Mouse (Mus musculus) brown adipose tissue, adult 24 weeks (tissue): ENCODE results near the gene B4gat1. TPM values are rescaled to one million over a fixed set of nuclear protein-coding genes. Genes with fewer than 3 reads are reported as not detected.

Experiments used
- H3K27ac ChIP-seq: fragments of 200-500 bp; replicated peaks from 2 replicates; pipeline ENCODE4 v1.5.1; 2012; ENCODE audit warnings: low read depth, mild to moderate bottlenecking, low read length
- H3K4me1 ChIP-seq: fragments of 200-500 bp; 2 replicates; pipeline ENCODE4 v1.6.1; 2012; ENCODE audit warnings: low read length, mixed read lengths; ENCODE audit not compliant: control insufficient read depth, insufficient read depth, insufficient read length
- H3K4me3 ChIP-seq: fragments of 200-500 bp; 2 replicates; pipeline ENCODE4 v1.5.1; 2012; ENCODE audit warnings: low read depth, mild to moderate bottlenecking, low read length, moderate library complexity; ENCODE audit not compliant: insufficient read depth
- polyA plus RNA-seq: library from polyadenylated mRNA; stranded (reverse); fragments of >200 nt; gene quantifications from 2 replicates; pipeline ENCODE4 v1.2.4, GENCODE M21; 2012; ENCODE audit not compliant: missing spikeins, insufficient read depth, insufficient read length

Gene B4gat1
- polyA plus RNA-seq, 1 experiment = 10.3 TPM

DNA sequence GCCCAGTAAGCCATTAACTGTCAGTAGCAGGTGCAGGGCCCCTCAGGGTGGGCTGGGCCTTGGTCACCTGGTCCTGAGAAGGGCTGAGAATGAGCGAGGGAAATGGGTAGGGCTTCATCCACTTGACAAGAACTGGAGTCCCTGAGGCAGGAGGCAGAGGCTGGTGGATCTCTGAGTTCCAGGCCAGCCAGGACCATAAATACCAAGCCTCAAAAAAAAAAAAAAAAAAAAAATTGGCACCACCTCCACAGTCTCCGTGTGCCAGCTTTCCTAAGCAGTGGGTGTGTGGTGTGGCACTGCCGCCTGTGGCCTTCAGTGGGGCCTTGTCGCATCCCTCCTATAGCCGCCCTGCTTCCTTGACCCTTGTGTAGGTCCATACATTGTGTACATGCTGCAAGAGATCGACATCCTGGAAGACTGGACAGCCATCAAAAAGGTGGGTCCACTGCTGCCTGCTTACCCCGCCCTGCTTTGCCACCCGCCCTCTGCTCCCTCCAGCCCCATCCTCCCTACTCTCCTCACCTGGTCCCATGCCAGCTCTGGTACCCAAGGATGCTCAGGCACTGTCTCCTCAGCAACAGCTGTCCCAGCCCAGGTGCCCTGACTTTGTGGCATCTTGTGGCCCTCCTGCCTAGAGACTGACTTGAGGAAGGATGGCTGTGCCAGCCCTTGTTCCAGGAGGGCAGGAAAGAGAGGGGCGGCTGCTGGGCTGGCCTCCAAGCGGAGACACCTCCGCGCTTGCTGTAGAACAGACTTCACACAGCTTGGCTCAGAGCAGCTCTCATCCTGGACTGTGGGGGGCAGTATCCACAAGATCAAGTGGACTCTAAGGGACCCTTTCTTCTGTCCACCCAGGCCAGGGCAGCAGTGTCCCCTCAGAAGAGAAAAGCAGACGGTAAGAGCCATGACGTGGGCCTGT lies 9.8 kb downstream of the B4gat1 start:
- no peak overlapping the region for H3K27ac ChIP-seq
- no peaks in the 10 kb centered on the region; the same call in 1 of the 2 replicates for H3K4me1 ChIP-seq
- H3K4me3 ChIP-seq = no peak overlapping the region

DNA sequence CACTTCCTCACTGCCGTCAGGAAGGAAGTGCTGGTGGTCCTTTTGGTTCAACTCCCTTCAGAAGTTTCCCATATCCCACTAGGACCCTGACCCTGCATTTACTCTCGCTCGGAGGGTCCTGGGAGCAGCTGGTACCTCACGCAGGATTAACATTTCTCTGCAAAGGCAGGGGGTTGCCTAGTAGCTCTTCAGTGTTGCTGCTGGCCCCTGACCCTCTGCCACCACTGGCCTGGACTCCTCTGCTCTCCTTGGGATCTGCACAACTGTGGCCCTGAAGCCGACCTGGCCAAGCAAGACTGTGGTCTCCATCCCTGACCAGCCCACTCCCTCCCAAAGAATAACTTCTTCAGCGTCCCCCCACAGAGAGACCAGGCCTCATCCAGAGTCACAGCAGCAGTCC lies 10.7 kb downstream of the B4gat1 start:
- H3K4me1 ChIP-seq = no peaks in the 10 kb centered on the region; the same call in 1 of the 2 replicates
- H3K4me3 ChIP-seq = no peak overlapping the region
- no peak overlapping the region for H3K27ac ChIP-seq

DNA sequence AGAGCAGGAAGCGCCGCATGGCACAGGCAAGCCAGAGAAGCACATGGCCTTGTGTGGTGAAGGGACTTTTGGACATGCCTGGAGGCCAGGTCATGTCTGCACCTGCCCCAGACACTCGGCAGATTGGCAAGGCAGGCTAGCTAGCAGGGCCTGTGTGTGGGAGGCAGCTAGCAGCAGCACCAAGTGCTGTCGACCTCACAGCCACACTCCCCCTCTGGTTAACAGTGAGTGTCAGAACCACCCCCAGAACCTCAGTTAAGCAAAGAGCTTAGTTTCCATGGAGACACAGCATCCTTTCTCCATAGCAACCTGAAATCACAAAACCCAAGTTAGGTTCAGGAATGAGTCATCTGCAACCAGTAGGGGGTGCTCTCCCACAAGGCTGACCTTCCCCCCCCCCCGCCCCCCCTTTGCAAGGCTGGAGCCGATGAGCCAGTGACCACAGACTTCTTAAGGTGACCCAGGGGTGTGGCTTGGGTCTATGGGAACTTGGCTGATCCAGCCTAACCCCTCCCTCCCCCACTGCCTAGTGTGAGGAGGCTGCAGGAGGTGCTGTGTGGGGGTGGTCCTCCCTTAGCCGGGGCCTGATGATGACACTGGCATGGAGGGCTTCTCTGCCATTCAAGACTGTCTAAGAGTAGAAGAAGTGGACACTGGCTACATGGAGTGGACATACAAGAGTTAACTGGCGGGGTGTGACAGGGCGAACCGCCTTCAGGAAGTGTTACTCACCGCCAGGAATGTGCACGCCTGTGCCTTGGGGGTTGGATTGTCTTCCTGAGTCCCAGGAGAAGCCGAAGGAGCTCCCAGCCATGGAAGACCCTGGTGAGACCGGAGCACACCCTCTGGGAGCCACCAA lies 11.7 kb downstream of the B4gat1 start, which contains the start of gene Rin1:
Gene Rin1 (plus strand): TSS at position 435 of the 859 bp plus-strand sequence.
- H3K27ac ChIP-seq = peak within 1 kb of the TSS; percentile 72; the same call in 1 of the 2 replicates
- H3K4me1 ChIP-seq = no peaks in the 10 kb centered on the region; the same call in 1 of the 2 replicates

DNA sequence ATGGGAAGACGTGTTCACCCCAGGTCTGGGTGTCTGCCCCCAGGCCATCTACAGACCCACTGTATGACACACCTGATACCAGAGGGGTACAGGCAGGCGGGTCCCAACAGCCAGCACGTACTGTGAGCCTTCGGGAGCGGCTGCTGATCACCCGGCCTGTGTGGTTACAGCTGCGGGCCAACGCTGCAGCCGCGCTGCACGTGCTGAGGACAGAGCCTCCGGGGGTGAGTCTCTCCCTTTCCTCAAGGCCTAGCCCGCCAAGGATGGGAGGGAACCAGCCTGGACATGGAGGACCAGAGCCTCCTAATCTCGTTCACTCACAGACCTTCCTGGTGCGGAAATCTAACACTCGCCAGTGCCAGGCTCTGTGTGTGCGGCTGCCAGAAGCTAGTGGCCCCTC lies 12.4 kb downstream of the B4gat1 start:
- H3K4me3 ChIP-seq = peak overlapping the region; percentile 55
- H3K27ac ChIP-seq = no peak overlapping the region
- no peaks in the 10 kb centered on the region; the same call in 1 of the 2 replicates for H3K4me1 ChIP-seq

More for the DNA sequence above, 11.7 kb downstream of the B4gat1 start, which contains the start of gene Rin1:
- peak within 1 kb of the TSS; percentile 55 for H3K4me3 ChIP-seq

DNA sequence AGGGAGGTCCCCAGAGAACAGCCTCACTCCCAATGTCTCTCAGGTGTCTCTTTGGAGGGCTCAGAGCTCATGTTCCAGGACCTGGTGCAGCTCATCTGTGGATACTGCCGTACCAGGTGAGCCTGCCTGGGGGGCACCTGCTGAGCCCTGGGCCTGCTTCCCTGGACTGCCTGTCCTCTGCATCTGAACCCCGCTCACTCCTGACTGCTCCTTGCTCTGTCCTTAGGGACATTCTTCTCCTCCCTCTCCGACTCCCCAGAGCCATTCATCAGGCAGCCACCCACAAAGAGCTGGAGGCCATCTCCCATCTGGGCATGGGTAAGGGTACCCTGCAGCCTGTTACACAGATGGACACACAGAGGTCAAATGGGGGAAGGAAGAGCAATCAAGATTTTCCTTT lies 12.9 kb downstream of the B4gat1 start:
- Histone ChIP-seq H3K27ac (no peak overlapping the region), H3K4me1 (no peaks in the 10 kb centered on the region; the same call in 1 of the 2 replicates)

DNA sequence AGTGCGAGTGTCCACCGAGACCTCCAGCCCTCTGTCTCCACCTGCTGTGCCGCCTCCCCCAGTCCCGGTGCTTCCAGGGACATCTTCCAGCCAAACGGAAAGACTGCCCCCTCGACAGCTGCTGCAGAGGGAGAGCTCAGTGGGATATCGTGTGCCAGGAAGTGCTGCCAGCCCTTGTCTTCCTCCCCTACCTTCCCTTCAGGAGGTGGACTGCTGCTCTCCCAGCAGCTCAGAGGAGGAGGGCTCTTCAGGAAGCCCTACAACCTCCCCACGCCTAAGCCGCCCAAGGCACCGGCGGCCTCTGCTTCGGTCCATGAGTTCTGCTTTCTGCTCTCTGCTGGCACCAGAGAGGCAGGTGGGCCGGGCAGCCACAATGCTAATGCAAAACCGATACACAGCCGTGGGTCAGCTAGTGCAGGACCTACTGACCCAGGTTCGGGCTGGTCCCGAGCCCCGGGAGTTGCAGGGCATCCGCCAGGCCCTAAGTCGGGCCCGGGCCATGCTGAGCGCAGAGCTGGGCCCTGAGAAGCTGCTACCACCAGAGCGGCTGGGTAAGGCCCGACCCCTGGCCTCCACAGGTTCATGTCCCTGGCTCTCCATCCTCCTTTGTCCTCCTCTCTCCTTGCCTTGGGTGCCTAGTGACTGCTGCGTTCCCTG lies 13.7 kb downstream of the B4gat1 start:
- H3K4me1 ChIP-seq = no peaks in the 10 kb centered on the region; the same call in 1 of the 2 replicates
- no peak overlapping the region for H3K4me3 ChIP-seq
- H3K27ac ChIP-seq = no peak overlapping the region

More for the DNA sequence above, 12.9 kb downstream of the B4gat1 start:
- H3K4me3 ChIP-seq = peak overlapping the region; percentile 55

DNA sequence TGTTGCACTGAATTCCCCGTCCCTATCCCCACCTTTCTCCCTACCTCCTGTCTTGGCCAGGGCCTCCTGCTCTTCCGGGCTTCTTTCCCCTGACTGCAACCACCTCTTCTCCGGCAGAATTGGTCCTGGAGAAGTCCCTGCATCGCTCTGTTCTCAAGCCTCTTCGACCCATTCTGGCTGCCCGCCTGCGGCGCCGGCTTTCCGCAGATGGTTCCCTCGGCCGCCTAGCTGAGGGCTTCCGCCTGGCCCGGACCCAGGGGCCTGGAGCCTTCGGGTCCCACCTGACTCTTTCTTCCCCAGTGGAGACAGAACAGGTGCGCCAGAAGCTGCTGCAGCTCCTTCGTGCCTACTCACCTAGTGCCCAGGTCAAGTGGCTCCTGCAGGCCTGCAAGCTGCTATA lies 14.2 kb downstream of the B4gat1 start:
- Histone ChIP-seq H3K27ac (no peak overlapping the region), H3K4me3 (no peak overlapping the region), H3K4me1 (no peaks in the 10 kb centered on the region; the same call in 1 of the 2 replicates)

DNA sequence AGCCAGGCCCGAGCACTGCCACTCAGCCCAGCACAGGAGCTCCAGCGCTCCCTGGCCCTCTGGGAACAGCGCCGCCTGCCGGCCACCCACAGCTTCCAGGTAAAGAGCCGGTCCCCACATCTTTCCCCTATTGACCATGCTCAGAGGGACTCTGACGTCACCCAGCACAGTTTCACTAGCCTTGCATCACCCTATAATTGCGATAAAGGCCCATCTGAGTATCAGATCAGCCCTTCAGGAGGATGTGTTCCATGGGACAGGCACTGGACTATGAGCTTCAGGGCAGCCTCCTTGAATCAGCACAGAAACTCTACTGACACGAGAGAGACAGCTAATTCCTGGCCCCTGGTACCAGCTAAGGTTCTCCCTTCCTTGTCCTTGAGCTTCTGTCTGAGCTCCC lies 15.3 kb downstream of the B4gat1 start:
- Histone ChIP-seq H3K4me3 (no peak overlapping the region), H3K4me1 (no peaks in the 10 kb centered on the region; the same call in 1 of the 2 replicates), H3K27ac (no peak overlapping the region)

DNA sequence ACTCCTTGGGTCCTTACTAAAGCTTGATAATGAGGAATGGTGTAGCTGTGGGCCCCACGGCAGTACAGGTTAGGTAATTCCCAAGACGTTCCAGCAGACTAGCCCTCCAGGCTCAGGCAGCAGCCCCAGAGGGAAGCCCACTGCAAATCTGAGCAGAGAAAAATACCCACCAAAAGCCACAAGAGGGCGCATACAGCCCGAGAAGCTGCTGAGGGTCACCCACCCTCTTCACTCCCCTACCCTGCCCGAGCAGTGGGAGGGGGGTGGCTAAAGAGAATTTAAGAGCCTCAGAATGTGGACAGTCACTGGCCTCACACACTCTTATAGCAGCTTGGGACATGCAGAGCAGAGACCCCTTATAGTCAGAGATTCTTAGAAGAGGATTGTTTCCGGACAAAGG lies 17.6 kb downstream of the B4gat1 start:
- no peak overlapping the region for H3K27ac ChIP-seq

DNA sequence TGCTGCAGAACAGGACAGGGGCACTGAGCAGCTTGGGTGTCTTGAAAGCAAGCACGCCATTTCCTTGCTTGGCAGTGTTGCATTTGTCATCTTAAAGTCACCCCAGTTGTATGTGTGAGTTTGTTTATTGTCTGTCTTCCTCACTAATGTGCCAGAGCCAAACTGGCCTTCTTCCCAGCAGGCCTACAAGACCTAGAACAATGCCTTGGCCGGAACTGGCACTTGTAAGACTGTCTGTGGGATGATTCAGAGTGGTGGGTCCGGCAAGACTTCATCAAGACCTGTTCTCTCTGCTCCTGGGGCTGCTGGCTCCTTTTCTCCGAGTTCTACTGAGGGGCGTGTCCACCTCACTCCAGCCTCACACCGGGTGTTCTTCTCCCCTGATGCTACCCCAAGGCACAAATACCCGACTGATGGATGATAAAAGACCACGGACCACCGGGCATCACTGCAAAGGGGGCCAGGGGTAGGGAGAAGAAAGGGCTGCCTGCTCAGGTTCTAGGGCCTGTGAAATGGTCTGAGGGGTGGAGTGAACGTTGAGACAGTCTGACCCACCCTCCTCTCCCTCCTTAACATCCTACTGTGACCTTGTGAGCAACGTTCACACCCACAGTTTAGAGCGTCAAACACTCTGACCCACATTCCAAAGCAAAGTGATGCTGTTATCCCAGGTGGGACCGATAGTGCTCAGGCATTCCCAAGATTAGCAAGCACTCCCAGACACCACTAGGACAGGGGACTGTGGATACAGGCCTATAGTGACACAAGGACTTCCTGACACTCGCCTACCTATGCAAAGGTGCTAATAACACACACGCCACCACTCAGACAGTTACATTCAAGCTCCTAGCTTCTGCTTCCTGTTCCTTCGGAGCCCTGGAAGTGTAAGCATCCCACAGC lies 19.5 kb downstream of the B4gat1 start:
- Histone ChIP-seq H3K4me3 (no peak overlapping the region), H3K27ac (0 out of 2 replicates have a peak overlapping the region, but pooled peaks have one; percentile 2), H3K4me1 (no peaks in the 10 kb centered on the region)

More for the DNA sequence above, 17.6 kb downstream of the B4gat1 start:
- no peak overlapping the region for H3K4me3 ChIP-seq
- H3K4me1 ChIP-seq = no peaks in the 10 kb centered on the region

DNA sequence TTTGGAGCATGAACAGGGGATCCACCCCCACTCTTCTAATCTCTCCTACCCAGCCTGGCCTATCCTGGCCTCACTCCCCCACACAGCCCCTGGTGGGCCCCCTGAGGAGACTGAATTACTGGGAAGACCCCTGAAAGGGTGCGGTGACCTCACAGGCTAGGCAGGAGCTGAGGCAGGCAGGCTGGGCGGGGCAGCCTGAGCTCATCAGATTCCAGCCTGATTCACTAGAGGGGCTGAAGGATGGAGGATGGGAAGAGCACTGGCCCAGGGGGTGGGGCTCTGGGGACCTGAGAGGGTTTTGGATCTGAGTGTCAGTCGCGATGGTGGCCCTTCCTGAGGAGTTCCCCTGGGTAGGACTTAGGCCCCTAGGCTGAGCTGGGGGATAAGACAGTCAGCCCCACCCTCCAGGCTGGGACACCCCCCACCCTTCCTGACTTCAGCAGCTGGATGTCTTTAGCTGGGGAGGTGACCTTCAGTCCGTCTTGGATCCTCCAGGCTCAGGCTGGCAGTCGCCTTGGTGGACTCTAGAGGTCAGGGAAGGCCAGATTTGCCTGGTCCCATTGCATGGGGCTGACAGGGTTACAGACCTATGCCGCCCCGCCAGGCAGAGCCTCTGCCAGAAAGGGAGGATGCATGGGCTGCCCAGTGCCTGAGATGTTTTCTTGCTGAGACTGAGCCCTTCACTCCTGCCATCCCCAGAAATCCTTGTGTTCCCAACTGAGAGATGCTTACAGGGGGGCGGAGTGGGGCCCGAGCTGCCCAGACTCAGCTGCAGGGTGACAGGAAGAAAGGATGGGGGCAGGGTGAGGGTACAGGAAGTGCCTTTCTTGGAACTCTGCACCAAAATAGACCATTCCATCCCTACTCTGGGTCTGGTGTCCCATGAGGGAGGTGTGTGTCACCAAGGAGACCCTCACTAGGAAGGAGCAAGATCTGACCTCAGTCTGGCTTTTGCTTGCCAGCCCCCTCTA lies 20.5 kb downstream of the B4gat1 start:
- Histone ChIP-seq H3K4me3 (no peak overlapping the region), H3K4me1 (no peaks in the 10 kb centered on the region), H3K27ac (0 out of 2 replicates have a peak overlapping the region, but pooled peaks have one; percentile 2)

DNA sequence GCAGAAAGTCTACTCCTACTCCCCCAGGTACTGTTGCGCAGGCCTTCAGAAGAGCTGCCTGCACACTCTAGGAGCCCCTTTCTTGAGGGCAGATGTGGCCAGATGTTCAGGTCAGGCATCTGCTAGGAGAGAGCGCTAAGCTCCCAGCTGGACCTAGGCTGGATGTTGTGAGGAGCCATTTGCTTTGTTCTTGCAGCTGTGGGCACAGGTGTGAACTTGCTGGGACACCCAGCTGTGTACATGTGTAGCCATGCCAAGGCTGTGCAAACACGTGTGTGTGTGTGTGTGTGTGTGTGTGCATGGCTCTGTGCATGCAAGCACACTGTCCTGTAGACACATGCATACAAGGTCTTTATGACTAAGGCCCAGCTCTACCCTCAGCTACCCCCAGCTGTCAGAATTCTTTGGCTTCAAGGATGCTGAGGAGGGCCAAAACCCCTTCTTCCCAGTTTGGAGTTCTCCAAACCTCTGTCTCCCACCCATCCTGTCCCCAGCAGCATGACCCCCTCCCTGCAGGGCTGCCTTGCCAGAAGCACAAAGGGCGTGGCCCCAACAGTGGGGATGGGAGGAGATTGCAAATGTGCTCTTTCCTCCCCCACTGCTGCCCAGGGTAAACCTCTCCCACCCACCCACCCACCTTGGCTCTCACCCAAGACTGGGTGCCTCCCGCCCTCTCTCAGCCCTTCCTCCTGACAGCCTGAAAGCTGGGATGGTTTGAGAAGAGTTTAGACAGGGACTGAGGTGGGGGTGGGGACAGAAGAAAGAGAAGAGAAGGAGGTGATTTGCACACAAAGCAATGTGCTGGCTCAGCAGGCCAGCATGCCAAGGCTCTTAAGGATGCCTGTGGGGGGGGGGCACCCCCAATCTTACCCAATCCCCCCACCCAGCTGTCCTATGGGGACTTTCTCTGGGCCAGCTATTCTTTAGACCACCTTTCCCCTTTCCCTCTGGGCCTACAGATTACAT lies 22.0 kb downstream of the B4gat1 start:
- Histone ChIP-seq H3K4me3 (no peak overlapping the region), H3K4me1 (no peaks in the 10 kb centered on the region), H3K27ac (no peak overlapping the region)
